Mouse (Mus musculus) layer of hippocampus, adult 11-12 months (tissue): ENCODE measurements at regions not wholly inside any gene's neighbourhood (a gene's known extent, or its start where the extent isn't known, plus 50 kb on each side); places are given as distances from the start of the nearest gene placed in this dataset.

Source experiments
- DNase-seq: peaks from one replicate; pipeline ENCODE4 v3.0.0; 2022; ENCODE audit warnings: low spot score

- peak; percentile 37 for DNase-seq
Measured at GRCm38 (mm10) chr9:60998086-60998785, 203.9 kb downstream of the Uaca start.

- DNase-seq = peak; percentile 14
Measured at GRCm38 (mm10) chr9:60999001-60999529, 204.7 kb downstream of the Uaca start.

- DNase-seq = no peak
Measured at GRCm38 (mm10) chr9:61000232-61000631, 205.9 kb downstream of the Uaca start.

GRCm38 (mm10) chr9:61002572-61002971, 208.2 kb downstream of the Uaca start:
- DNase-seq = no peak

GRCm38 (mm10) chr9:61008446-61008845, 214.1 kb downstream of the Uaca start:
- no peak for DNase-seq

GRCm38 (mm10) chr9:61011066-61011465, 216.7 kb downstream of the Uaca start:
- no peak for DNase-seq

- DNase-seq = peak; percentile 89
Measured at GRCm38 (mm10) chr9:61012771-61013540, 218.6 kb downstream of the Uaca start.

- DNase-seq = no peak
Measured at GRCm38 (mm10) chr9:61014151-61014550, 219.8 kb downstream of the Uaca start.

- no peak for DNase-seq
Measured at GRCm38 (mm10) chr9:61015374-61015890, 221.1 kb downstream of the Uaca start.

GRCm38 (mm10) chr9:61016673-61017072, 222.3 kb downstream of the Uaca start:
- DNase-seq = no peak

- DNase-seq = no peak
Measured at GRCm38 (mm10) chr9:61019938-61020337, 225.6 kb downstream of the Uaca start.

GRCm38 (mm10) chr9:61021810-61022209, 227.5 kb downstream of the Uaca start:
- DNase-seq = no peak

- DNase-seq = peak; percentile 45
Measured at GRCm38 (mm10) chr9:61022371-61023026, 228.2 kb downstream of the Uaca start.

GRCm38 (mm10) chr9:61025341-61025740, 231.0 kb downstream of the Uaca start:
- no peak for DNase-seq

- DNase-seq = no peak
Measured at GRCm38 (mm10) chr9:61028775-61029401, 234.5 kb downstream of the Uaca start.

- peak; percentile 28 for DNase-seq
Measured at GRCm38 (mm10) chr9:61031699-61032447, 237.5 kb downstream of the Uaca start.

- DNase-seq = peak; percentile 39
Measured at GRCm38 (mm10) chr9:61032448-61033433, 238.4 kb downstream of the Uaca start.

- DNase-seq = no peak
Measured at GRCm38 (mm10) chr9:61033593-61033992, 239.3 kb downstream of the Uaca start.

GRCm38 (mm10) chr9:61042063-61042462, 247.7 kb downstream of the Uaca start:
- DNase-seq = no peak

- DNase-seq = no peak
Measured at GRCm38 (mm10) chr9:61044983-61045382, 250.6 kb downstream of the Uaca start.
